Mouse (Mus musculus): ENCODE measurements around the gene Jaml.

- TF ChIP-seq CTCF (IDR thresholded peaks at IDR 0.05; ENCODE audit: low read depth, low read length) (no peak), POLR2A (IDR thresholded peaks at IDR 0.05; ENCODE audit: borderline replicate concordance, low read depth, low read length) (no peak)
Observed at GRCm38 (mm10) chr9:45145533-45146266, 66.7 kb downstream of the Jaml start.
